Mouse (Mus musculus) ovary, postnatal 36 days (tissue): ENCODE measurements around the gene Tmem60.

Experiments used
- DNase-seq: peaks from one replicate; pipeline ENCODE4 v3.0.0; 2022; ENCODE audit warnings: low spot score, mixed read lengths

Gene Tmem60

DNA sequence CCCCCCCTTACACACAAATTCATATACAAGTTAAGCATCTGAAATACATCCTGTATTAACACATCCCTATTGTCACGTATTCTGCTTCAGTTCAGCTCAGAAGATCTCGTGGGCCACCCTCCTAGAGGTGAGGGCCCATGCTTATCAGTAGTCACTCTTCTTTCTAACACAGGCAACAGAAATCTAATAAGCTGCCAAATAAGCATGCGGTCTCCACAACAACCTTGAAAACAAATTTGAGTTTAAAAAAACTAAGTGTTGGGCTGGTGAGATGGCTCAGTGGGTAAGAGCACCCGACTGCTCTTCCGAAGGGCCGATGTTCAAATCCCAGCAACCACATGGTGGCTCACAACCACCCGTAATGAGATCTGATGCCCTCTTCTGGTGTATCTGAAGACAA is 24.2 kb downstream of the Tmem60 start:
- DNase-seq = no peak

DNA sequence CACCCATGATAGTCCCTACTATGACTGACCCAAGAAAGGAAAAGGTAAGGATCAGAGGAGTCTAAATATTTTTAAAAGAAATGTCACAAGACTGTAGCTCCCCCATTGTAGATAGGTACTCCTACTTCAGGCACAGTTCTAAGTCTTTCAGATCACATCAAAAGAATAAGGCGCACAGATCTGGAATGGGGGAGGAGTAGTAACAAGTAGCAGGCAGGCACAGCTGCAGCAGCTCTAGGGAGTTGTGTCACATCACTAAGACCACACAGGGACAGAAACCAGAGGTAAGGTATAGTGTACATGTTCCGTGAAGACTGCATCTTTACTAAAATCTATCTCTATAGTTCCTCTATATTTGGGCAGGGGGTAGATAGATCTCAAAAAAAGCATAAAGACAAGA is 29.8 kb downstream of the Tmem60 start:
- DNase-seq = no peak

DNA sequence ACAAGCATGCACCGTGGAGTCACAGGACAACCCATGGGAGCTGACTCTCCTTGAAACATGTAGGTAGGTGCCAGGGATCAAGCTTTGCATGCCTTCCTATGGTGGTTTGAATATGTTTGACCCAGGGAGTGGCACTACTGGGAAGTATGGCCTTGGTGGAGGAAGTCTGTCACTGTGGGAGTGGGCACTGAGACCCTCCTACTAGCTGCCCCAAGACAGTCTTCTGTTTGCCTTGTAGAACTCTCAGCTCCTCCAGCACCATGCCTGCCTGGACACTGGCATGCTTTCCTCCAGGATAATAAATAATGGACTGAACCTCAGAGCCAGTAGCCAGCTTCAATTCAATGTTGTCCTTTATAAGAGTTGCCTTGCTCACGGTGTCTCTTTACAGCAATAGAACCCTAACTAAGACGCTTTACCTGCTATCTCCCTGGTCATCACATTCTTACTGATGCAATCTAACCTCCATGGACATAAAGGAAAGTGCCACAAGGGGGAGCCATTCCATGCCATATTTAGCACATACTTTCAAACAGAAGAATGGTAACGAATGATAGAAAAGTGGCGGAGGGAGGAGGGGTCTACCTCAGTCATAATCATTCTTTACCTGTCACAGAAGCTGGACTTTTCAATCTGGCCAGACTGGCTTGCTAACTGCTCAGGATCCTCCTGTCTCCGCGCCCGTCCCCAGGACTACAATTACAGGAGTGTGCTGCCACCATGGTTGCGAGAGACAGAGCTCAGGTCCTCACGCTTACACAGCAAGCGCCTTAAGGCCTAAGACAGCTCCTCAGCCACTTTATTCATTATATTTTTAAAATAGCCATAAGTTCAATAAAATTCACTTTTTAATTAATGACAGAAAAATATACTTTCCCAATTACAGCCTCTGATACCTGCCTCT is 31.6 kb downstream of the Tmem60 start:
- no peak for DNase-seq

DNA sequence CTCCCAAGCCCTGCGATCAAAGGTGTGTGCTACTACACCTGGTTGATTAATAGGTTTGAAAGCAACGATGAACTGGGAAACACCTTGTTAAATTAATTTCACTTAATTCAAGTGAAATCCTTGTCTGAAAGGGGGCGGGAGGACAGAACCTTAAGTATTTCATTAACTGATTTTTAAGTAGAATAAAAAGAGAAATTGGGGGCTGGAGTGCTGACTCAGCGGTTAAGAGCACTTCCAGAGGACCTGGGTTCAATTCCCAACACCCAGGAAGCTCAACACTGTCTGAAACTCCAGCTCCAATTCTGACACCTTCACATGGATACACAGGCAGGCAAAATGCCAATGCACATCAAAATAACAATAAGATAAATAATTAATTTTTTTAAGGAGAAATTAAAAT is 37.0 kb downstream of the Tmem60 start:
- no peak for DNase-seq

DNA sequence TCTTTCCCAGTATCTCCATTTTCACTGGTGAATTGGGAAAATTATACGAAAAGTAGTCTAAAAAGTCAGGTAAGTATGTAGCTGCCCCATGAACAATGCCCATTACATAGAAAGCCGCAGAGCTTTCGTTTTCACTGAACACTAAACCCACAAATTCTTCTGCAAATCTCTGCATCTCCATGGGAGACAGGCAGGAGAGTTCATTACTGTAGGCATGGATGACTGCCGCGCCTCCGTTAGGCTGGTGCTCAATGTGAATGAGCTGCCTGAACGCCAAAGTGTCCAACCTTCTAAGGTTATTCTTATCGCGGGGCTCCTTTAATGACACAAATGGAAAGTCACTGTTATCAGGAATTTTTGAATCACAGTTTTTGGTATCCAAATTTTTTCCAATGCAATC is 37.6 kb downstream of the Tmem60 start:
- DNase-seq = no peak

DNA sequence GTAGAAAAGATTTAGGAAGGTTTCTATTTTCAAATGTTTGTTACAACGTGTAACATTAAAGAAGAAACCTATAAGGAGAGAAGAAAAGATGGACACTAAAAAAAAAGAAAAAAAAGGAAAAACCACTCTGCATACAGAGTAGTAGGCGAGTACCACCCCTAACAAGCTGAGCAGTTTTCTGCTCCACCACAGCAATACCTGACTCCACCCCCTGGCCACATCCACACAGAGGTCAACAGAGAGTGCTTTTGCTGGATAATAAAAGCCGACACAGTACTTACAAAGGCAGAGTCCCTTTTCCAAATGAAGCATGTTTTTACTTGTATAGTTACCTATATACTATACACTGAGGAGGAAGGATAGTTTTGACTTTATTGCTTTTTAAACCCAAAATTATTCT is 42.6 kb downstream of the Tmem60 start:
- DNase-seq = no peak

DNA sequence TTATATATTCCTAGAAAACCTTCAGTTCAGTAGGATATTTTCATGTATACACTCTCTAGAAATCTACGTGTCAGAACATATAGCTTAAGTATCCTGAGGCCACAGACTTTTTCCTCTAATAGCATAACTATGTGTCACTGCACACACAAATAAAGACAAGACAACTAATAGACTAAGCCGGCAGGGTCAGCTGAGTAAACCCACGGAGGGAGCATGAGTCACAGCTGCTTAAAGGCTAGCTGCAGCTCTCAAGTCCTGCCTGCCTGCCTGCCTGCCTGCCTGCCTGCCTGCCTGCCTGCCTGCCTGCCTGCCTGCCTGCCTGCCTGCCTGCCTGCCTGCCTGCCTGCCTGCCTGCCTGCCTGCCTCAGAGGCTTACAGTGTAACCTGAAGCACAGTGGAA is 43.5 kb downstream of the Tmem60 start:
- no peak for DNase-seq

DNA sequence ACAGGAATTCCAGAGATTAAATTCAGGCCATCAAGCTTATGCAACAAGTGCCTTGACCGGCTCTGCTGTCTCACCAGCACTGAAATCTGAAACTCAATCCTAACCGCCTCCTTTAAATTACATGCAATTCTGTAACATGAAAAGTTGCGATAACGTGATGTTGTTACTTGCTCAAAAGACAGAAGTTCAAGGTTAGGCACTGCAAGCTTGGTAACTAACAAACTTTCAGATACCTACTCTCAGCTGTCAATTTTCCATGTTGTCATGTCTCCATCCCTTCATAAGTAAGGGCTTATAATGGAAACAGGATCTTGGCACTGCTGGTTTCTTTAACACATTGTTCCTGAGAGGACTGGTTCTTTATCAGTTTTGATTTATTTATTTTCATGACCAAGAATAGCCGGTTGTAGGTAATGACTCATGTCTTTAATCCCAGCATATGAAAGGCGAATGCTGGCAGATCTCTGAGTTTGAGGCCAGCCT is 47.7 kb downstream of the Tmem60 start:
- no peak for DNase-seq

DNA sequence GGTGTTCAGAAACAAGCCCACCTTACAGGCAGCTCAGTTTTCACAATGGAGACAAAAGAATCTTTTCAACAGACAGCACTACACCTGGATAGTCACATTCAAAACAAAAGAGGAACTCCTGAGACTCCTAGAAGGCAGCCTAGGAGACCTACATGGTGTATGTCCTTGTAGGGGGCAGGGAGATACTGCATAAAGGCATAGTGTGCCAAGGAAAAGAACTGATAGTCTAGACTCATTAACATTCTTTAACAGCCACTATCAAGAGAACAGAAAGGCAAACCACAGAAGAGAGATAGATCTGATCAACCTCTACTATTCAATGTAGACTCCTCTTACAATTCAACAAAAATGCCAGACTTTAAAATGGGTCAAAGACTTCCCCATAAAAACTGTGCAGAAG is 48.4 kb downstream of the Tmem60 start:
- DNase-seq = no peak

DNA sequence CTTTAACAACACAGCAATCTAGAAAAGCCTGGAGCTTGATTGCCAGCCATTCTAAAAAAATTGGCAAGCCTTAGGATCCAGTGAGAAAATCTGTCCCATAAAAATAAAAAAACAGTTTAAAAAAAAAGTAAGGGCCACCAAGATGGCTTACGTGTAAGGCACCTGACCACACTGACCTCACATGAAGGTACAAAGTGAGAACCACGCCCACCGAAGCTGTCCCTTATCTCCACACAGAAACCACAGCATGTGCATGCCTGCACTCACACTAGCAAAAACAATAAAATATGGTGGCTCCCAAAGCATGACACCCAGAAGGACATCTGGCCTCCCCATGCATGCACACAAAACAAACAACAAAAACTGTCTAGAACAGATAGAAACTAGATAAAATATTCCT is 49.3 kb downstream of the Tmem60 start:
- no peak for DNase-seq

DNA sequence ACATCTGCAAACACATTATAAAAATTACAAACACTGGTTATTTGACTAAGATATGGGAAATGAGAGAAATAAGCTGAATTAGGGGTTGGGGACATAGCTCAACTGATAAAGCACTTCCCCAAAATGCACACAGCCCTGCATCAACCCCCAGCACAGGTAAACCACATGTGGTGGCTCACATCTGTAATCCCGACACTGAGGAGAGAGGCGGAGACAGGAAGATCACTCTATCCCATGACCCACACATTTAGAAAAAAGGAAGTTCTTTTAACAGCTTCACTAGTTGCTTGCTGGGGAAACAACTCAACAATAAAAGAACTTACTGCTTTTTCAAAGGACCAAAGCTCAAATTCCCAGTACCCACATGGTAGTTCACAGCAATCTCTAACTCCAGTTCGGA is 50.6 kb downstream of the Tmem60 start:
- no peak for DNase-seq

DNA sequence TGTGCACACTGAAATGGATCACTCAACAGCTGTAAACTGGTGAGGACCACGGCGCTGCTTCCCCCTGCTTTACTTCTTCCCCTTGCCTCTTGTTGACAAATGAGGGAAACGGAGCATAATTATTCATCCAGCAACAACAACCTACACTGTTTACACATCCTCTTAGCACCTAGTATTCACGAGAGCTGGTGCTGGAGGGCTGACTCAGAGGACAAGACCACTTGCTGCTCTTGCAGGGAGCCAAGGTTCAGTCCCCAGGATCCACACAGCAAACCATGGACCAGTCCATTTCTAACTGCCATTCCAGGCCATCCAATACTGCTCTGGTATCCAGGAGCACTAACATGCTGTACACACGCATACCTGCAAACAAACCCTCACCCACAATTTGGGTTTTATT is 53.9 kb downstream of the Tmem60 start:
- no peak for DNase-seq
